Mouse (Mus musculus): Measurements from ENCODE around the gene Cep63. TPM values are rescaled to one million over a fixed set of nuclear protein-coding genes. Genes with fewer than 3 reads are reported as not detected.

Gene Cep63
- polyA plus RNA-seq, 1 experiment from 2014 or later, result 50.3 TPM

DNA sequence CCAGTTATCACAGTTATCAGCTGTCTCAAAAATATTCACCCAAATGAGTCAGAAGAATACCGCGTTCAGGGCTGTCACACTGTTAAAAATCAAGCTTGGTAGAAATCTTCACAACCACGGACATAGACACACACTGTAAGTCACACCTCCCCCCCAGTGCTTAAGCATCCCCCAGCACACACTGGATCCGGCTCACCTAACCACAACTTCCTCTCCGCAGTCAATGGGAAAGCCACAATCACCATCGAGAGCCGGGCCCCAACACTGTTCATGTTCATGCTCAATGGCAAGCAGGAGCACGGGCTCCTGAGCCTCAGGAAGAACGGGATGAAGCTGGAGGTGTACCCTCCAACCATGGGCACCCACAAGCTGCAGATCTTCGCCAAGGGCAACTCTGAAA is 84.7 kb downstream of the Cep63 start:
- no peak for ATAC-seq
- Histone ChIP-seq H3K9ac (replicated peaks; ENCODE audit: low read depth, low read length) (no peak overlapping the region), H3K4me2 (ENCODE audit: low read length) (no peak overlapping the region), H3K4me1 (replicated peaks; ENCODE audit: control insufficient read depth, insufficient read depth, low read length) (peaks cover 34% of the 10 kb centered on the region), H3K36me3 (ENCODE audit: control insufficient read depth, insufficient read depth) (no peaks in the 10 kb centered on the region), H3K27me3 (replicated peaks; ENCODE audit: control insufficient read depth, insufficient read depth, low read length) (no peaks in the 10 kb centered on the region), H3K27ac (ENCODE audit: low read length) (no peak overlapping the region), H3K9me3 (ENCODE audit: control insufficient read depth, low read length) (no peaks in the 10 kb centered on the region), H3K4me3 (replicated peaks; ENCODE audit: low read length) (no peak overlapping the region)
- WGBS, result 85% methylated on average over 10 of the region's 10 CpGs

DNA sequence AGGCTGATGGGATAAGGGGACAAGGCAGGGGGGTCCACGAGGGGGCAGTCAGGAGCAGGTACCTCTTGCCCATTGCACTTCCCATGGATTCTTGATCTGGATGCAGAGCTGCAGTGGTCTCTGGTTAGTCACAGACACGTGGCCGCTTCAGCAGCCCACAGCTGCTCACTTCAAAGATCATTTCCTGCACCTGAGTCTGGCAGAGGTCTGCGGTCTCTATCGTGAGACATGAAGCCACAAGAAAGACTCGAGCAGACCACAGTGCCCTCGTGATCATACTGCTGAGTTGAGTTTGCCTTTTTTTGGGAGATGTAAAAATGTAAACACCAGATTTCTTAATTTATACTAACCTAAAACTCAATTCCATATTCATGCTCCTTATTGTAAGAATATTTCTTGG is 86.6 kb downstream of the Cep63 start:
- no peaks in the 10 kb centered on the region for H3K9me3 ChIP-seq (ENCODE audit: control insufficient read depth, low read length)
- no peak overlapping the region for H3K4me3 ChIP-seq (replicated peaks; ENCODE audit: low read length)
- no peaks in the 10 kb centered on the region for H3K36me3 ChIP-seq (ENCODE audit: control insufficient read depth, insufficient read depth)
- H3K4me2 ChIP-seq (ENCODE audit: low read length), result no peak overlapping the region
- no peak for ATAC-seq
- no peak overlapping the region for H3K27ac ChIP-seq (ENCODE audit: low read length)
- H3K9ac ChIP-seq (replicated peaks; ENCODE audit: low read depth, low read length), result no peak overlapping the region
- H3K27me3 ChIP-seq (replicated peaks; ENCODE audit: control insufficient read depth, insufficient read depth, low read length), result no peaks in the 10 kb centered on the region
- peaks cover 16% of the 10 kb centered on the region for H3K4me1 ChIP-seq (replicated peaks; ENCODE audit: control insufficient read depth, insufficient read depth, low read length)
- 81% methylated on average over 7 of the region's 7 CpGs for WGBS

- no peak overlapping the region for H3K4me2 ChIP-seq (ENCODE audit: low read length)
- whole genome bisulfite sequencing, result 91% methylated on average over 4 of the region's 4 CpGs
- no peaks in the 10 kb centered on the region for H3K36me3 ChIP-seq (ENCODE audit: control insufficient read depth, insufficient read depth)
- ATAC-seq, result no peak
- H3K4me1 ChIP-seq (replicated peaks; ENCODE audit: control insufficient read depth, insufficient read depth, low read length), result no peaks in the 10 kb centered on the region
- no peaks in the 10 kb centered on the region for H3K27me3 ChIP-seq (replicated peaks; ENCODE audit: control insufficient read depth, insufficient read depth, low read length)
- H3K9ac ChIP-seq (replicated peaks; ENCODE audit: low read depth, low read length), result no peak overlapping the region
- H3K4me3 ChIP-seq (replicated peaks; ENCODE audit: low read length), result no peak overlapping the region
- no peaks in the 10 kb centered on the region for H3K9me3 ChIP-seq (ENCODE audit: control insufficient read depth, low read length)
- H3K27ac ChIP-seq (ENCODE audit: low read length), result no peak overlapping the region
Observed at GRCm38 (mm10) chr9:102536968-102537367, 89.4 kb downstream of the Cep63 start.

Other genes with a start within 250 kb of the Cep63 start
- 0.16 and 0.33 TPM in 2 replicates for gene Ky, start 120.8 kb downstream of the Cep63 start, polyA plus RNA-seq (2015; fragmentation: Nextera tagmentation; extraction: Ambion mirVana)
- 109 and 111 TPM in 2 replicates for gene Anapc13, start 238 bp downstream of the Cep63 start, polyA plus RNA-seq (2015; fragmentation: Nextera tagmentation; extraction: Ambion mirVana)
- 53.4 and 62.5 TPM in 2 replicates for gene Amotl2, start 90.1 kb upstream of the Cep63 start, polyA plus RNA-seq (2015; fragmentation: Nextera tagmentation; extraction: Ambion mirVana)
- gene Ryk, start 208.4 kb upstream of the Cep63 start, polyA plus RNA-seq (2015; fragmentation: Nextera tagmentation; extraction: Ambion mirVana), result 14.1 TPM in 2 replicates